Mouse (Mus musculus): ENCODE measurements around the gene Rbck1. TPM values are rescaled to one million over a fixed set of nuclear protein-coding genes. Genes with fewer than 3 reads are reported as not detected.
A peak's percentile ranks its signal among the peaks of the same experiment; 100 is the strongest.

The Rbck1 gene
- total RNA-seq, 1 experiment = 69.9 TPM

- Histone ChIP-seq H3K4me3 (ENCODE audit: insufficient read depth in 1 of 2, low read depth in 1 of 2, low read length in 2 of 2, poor library complexity in 1 of 2, severe bottlenecking in 1 of 2) (no peak overlapping the region), H3K36me3 (ENCODE audit: control insufficient read depth, insufficient read depth, low read length, poor library complexity, severe bottlenecking) (peaks cover 10% of the 10 kb centered on the region; the same call in 1 of the 2 replicates), H3K9me3 (ENCODE audit: control insufficient read depth, insufficient read depth, low read depth, low read length) (no peaks in the 10 kb centered on the region), H3K27ac (ENCODE audit: insufficient read depth, low read depth, low read length, poor library complexity, severe bottlenecking) (no peak overlapping the region), H3K9ac (ENCODE audit: insufficient read depth, low read depth, low read length, poor library complexity, severe bottlenecking) (no peak overlapping the region; the same call in 1 of the 2 replicates), H3K4me1 (ENCODE audit: control insufficient read depth in 2 of 2, insufficient read depth in 2 of 2, low read length in 2 of 2, poor library complexity in 1 of 2) (peaks cover 15 to 16% of the 10 kb centered on the region in 2 experiments)
- no peak for DNase-seq (ENCODE audit: low read depth, low spot score)
- TF ChIP-seq ZNF384 (IDR thresholded peaks at IDR 0.05; ENCODE audit: low read depth, low read length) = no peak
- no peak for TF ChIP-seq MAFK (IDR thresholded peaks at IDR 0.05; ENCODE audit: insufficient read depth, low read depth, low read length)
- TF ChIP-seq ZC3H11A (IDR thresholded peaks at IDR 0.05; ENCODE audit: borderline replicate concordance, low read depth, low read length) = no peak
- no peak for TF ChIP-seq CHD2 (IDR thresholded peaks at IDR 0.05; ENCODE audit: low read depth, low read length)
- no peak for TF ChIP-seq HCFC1 (IDR thresholded peaks at IDR 0.05; ENCODE audit: borderline replicate concordance, insufficient read depth, low read length)
- in situ Hi-C loops (cut with MboI; ENCODE audit: low sequenced_read_pairs in 2 of 2, unreplicated experiment in 2 of 2) = no loop called here
These were observed 14.5 kb upstream of the Rbck1 start for GRCm38 (mm10) chr2:152346776-152347465.

GRCm38 (mm10) chr2:152345393-152345792 lies 12.9 kb upstream of the Rbck1 start:
- H3K9me3 ChIP-seq (ENCODE audit: control insufficient read depth, insufficient read depth, low read depth, low read length) = no peaks in the 10 kb centered on the region
- H3K9ac ChIP-seq (ENCODE audit: insufficient read depth, low read depth, low read length, poor library complexity, severe bottlenecking) = no peak overlapping the region; the same call in 1 of the 2 replicates
- H3K4me1 ChIP-seq (ENCODE audit: control insufficient read depth in 2 of 2, insufficient read depth in 2 of 2, low read length in 2 of 2, poor library complexity in 1 of 2) = peaks cover 7 to 17% of the 10 kb centered on the region in 2 experiments; a peak in 3 of 4 replicates
- peak overlapping the region; percentile 51; the same call in 1 of the 2 replicates for H3K27ac ChIP-seq (ENCODE audit: insufficient read depth, low read depth, low read length, poor library complexity, severe bottlenecking)
- peak overlapping the region; percentile 8 to 36; a peak in 3 of 4 replicates for H3K4me3 ChIP-seq (ENCODE audit: insufficient read depth in 1 of 2, low read depth in 1 of 2, low read length in 2 of 2, poor library complexity in 1 of 2, severe bottlenecking in 1 of 2)
- DNase-seq (ENCODE audit: low read depth, low spot score) = no peak
- TF ChIP-seq ZNF384 (IDR thresholded peaks at IDR 0.05; ENCODE audit: low read depth, low read length) (no peak), MAFK (IDR thresholded peaks at IDR 0.05; ENCODE audit: insufficient read depth, low read depth, low read length) (no peak), CHD2 (IDR thresholded peaks at IDR 0.05; ENCODE audit: low read depth, low read length) (no peak), ZC3H11A (IDR thresholded peaks at IDR 0.05; ENCODE audit: borderline replicate concordance, low read depth, low read length) (no peak), HCFC1 (IDR thresholded peaks at IDR 0.05; ENCODE audit: borderline replicate concordance, insufficient read depth, low read length) (no peak)
- peaks cover 15% of the 10 kb centered on the region; the same call in 1 of the 2 replicates for H3K36me3 ChIP-seq (ENCODE audit: control insufficient read depth, insufficient read depth, low read length, poor library complexity, severe bottlenecking)
- in situ Hi-C loops (cut with MboI; ENCODE audit: low sequenced_read_pairs in 2 of 2, unreplicated experiment in 2 of 2) = no loop called here

- H3K27ac ChIP-seq (ENCODE audit: insufficient read depth, low read depth, low read length, poor library complexity, severe bottlenecking) = peak overlapping the region; percentile 77
- H3K4me1 ChIP-seq (ENCODE audit: control insufficient read depth in 2 of 2, insufficient read depth in 2 of 2, low read length in 2 of 2, poor library complexity in 1 of 2) = peaks cover 7 to 17% of the 10 kb centered on the region in 2 experiments; a peak in 2 of 4 replicates
- peak overlapping the region; percentile 49; the same call in 1 of the 2 replicates for H3K9ac ChIP-seq (ENCODE audit: insufficient read depth, low read depth, low read length, poor library complexity, severe bottlenecking)
- peak overlapping the region; percentile 4 to 83; a peak in 3 of 4 replicates for H3K4me3 ChIP-seq (ENCODE audit: insufficient read depth in 1 of 2, low read depth in 1 of 2, low read length in 2 of 2, poor library complexity in 1 of 2, severe bottlenecking in 1 of 2)
- in situ Hi-C loops (cut with MboI; ENCODE audit: low sequenced_read_pairs in 2 of 2, unreplicated experiment in 2 of 2) = no loop called here
- H3K9me3 ChIP-seq (ENCODE audit: control insufficient read depth, insufficient read depth, low read depth, low read length) = no peaks in the 10 kb centered on the region
- no peak for DNase-seq (ENCODE audit: low read depth, low spot score)
- H3K36me3 ChIP-seq (ENCODE audit: control insufficient read depth, insufficient read depth, low read length, poor library complexity, severe bottlenecking) = peaks cover 15% of the 10 kb centered on the region; the same call in 1 of the 2 replicates
- no peak for TF ChIP-seq ZC3H11A (IDR thresholded peaks at IDR 0.05; ENCODE audit: borderline replicate concordance, low read depth, low read length)
- TF ChIP-seq ZNF384 (IDR thresholded peaks at IDR 0.05; ENCODE audit: low read depth, low read length) = peak; percentile 65; the same call in 1 of the 2 replicates
These were observed 12.5 kb upstream of the Rbck1 start for GRCm38 (mm10) chr2:152344909-152345308.

GRCm38 (mm10) chr2:152344361-152344760 lies 11.9 kb upstream of the Rbck1 start:
- no peak for DNase-seq (ENCODE audit: low read depth, low spot score)
- in situ Hi-C loops (cut with MboI; ENCODE audit: low sequenced_read_pairs in 2 of 2, unreplicated experiment in 2 of 2) = no loop called here
- H3K4me1 ChIP-seq (ENCODE audit: control insufficient read depth in 2 of 2, insufficient read depth in 2 of 2, low read length in 2 of 2, poor library complexity in 1 of 2) = peaks cover 7 to 16% of the 10 kb centered on the region in 2 experiments; a peak in 2 of 4 replicates
- H3K9ac ChIP-seq (ENCODE audit: insufficient read depth, low read depth, low read length, poor library complexity, severe bottlenecking) = peak overlapping the region; percentile 49
- H3K9me3 ChIP-seq (ENCODE audit: control insufficient read depth, insufficient read depth, low read depth, low read length) = no peaks in the 10 kb centered on the region
- peaks cover 18% of the 10 kb centered on the region for H3K36me3 ChIP-seq (ENCODE audit: control insufficient read depth, insufficient read depth, low read length, poor library complexity, severe bottlenecking)
- TF ChIP-seq CHD2 (IDR thresholded peaks at IDR 0.05; ENCODE audit: low read depth, low read length) (no peak), ZC3H11A (IDR thresholded peaks at IDR 0.05; ENCODE audit: borderline replicate concordance, low read depth, low read length) (no peak), MAFK (IDR thresholded peaks at IDR 0.05; ENCODE audit: insufficient read depth, low read depth, low read length) (no peak), HCFC1 (IDR thresholded peaks at IDR 0.05; ENCODE audit: borderline replicate concordance, insufficient read depth, low read length) (no peak), ZNF384 (IDR thresholded peaks at IDR 0.05; ENCODE audit: low read depth, low read length) (no peak)
- H3K4me3 ChIP-seq (ENCODE audit: insufficient read depth in 1 of 2, low read depth in 1 of 2, low read length in 2 of 2, poor library complexity in 1 of 2, severe bottlenecking in 1 of 2) = peak overlapping the region; percentile 83 to 93
- peak overlapping the region; percentile 77 for H3K27ac ChIP-seq (ENCODE audit: insufficient read depth, low read depth, low read length, poor library complexity, severe bottlenecking)
